Mouse (Mus musculus) heart, postnatal 0 days (tissue): ENCODE data around the gene Igfbp6.

Experiments
- CTCF ChIP-seq: IDR thresholded peaks from 2 replicates; pipeline ENCODE4 v1.5.1; 2016; ENCODE audit warnings: antibody characterized with exemption, control low read depth, low read depth
- EP300 ChIP-seq: IDR thresholded peaks from 2 replicates; pipeline ENCODE4 v1.6.1; 2016; ENCODE audit warnings: antibody characterized with exemption, low read depth

DNA sequence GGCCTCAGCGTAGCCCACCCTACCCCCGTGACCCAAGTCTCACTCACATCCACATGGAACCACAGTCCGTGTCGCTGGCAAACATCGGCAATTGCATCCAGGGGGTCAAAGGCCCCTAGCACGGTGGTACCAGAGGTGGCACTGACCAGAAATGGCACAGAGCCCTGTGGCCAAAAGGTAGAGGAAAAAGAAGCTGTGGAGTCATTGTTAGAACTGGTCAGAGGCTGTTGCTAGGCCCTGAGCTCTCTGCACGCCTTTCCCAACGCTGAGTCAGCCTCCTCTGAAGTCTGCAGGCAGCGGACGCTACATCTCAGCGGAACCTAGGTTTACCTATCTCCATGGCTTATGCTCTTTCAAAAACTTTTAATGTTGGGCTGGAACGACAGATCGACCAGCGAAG is 35.8 kb downstream of the Igfbp6 start:
- TF ChIP-seq CTCF, result no peak
- TF ChIP-seq EP300, result no peak
